Mouse (Mus musculus): Measurements from ENCODE around the gene Smap2.

DNA sequence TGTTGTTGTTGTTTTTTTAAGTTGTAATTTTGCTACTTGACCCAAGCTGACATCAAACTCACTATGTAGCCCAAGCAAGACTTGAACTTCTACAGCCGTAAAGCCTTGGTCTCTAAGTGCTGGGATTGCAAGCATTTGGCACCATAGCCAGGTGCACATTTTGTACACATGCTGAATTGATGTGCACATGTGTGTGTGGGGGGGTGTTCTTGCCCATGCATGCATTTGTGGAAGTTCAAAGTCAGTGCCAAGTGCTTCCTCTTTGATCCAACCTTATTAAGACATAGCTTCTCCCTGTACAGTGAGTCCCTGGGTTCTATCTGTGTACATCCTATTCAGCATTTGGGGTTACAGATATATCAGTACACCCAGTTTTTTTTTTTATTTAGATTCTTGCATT is 61.5 kb downstream of the Smap2 start:
- TF ChIP-seq CTCF (IDR thresholded peaks at IDR 0.05) (no peak), POLR2A (IDR thresholded peaks at IDR 0.05; ENCODE audit: insufficient read depth, low read depth, low read length) (no peak)

All from heart, adult 2 months (tissue).